Mouse (Mus musculus): ENCODE measurements at regions not wholly inside any gene's neighbourhood (a gene's known extent, or its start where the extent isn't known, plus 50 kb on each side); places are given as distances from the start of the nearest gene placed in this dataset.

DNA sequence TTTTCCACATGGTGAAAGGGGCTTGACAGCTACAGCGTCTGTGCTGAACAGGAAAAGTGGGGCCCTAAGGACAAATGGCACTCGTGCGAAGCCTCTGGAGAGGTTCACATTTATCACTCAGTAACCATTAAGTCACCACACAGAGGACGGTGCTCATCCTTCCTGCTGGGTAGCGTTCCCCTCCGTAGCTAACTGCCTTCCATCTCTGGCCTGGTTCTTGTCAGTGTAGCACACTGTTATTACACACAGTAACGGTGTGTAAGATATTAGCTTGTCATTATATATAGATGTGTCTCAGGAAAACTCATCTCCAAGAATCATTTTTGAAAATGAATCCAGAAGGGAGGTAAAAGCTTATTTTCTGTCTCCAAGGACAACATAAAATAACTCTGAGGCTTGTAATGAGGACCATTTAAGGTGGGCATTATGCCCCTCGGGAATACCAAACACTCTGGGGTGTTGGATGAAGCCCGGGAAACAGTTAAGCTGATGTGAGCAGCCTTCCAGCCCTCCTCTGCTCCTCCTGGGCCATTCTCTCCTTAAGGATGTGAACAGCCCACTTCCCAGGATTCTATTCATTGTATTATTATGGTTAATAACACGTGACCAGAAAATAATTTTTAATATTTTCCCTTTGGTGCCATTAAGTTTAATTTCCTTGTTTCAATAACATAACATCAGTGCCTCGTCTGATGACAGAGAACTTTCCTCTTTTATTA, 222.7 kb upstream of the Arid2 start:
- TF ChIP-seq POLR2A (IDR thresholded peaks at IDR 0.05; ENCODE audit: borderline replicate concordance, insufficient read depth, low read length) (no peak), CTCF (IDR thresholded peaks at IDR 0.05; ENCODE audit: borderline replicate concordance, insufficient read depth, low read depth, low read length) (no peak)

All from cerebellum, adult 2 months (tissue).